Mouse (Mus musculus): Measurements from ENCODE around the gene Dyx1c1.

Dyx1c1 gene

DNA sequence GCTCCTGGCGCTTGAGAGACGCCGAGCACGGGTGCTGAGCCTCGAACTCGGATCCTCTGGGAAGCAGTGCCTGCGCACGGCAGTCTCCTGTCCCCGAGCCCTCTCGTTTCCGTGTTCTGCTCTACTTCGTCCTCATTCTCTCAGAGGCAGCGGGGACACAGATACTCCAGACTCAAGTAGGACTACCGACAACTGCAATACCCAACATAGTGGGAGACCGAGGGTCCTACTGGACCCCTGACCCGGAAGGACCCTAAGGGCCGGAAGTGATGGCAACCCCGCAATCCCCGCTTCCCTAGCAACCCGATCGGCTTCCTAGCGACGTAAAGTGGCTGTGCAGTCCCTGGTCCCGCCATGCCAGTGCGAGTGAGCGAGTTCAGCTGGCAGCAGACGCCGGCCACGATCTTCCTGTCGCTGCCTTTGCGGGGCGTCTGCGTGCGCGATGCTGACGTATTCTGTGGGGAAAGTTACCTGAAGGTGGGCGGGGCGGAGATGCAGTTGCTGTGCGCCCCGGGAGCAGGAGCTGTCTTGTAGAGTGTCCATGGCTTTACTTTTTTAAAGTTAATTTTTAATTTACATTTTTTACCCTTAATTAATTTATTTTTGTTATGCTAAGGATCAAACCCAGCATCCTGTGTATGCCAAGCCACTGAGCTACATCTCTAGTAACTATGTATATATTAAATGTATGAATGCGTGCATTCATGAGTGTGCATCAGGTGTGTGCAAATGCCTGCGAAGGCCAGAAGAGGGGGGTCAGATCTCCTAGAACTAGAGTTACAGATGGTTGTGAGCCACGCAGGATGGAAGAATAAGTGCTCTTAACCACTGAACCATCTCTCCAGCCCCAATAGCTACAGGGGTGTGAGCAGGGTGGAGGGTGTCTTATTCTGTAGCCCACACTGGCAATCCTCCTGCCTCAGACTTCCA is at the start of gene Dyx1c1, which contains the start of gene Gm44503:
TSS of gene Dyx1c1 (plus strand) at position 265 of the 930 bp plus-strand sequence.
TSS of gene Gm44503 (plus strand) at position 332 of the 930 bp plus-strand sequence.
- peak; percentile 88 for DNase-seq (ENCODE audit: low read depth, low spot score)

DNA sequence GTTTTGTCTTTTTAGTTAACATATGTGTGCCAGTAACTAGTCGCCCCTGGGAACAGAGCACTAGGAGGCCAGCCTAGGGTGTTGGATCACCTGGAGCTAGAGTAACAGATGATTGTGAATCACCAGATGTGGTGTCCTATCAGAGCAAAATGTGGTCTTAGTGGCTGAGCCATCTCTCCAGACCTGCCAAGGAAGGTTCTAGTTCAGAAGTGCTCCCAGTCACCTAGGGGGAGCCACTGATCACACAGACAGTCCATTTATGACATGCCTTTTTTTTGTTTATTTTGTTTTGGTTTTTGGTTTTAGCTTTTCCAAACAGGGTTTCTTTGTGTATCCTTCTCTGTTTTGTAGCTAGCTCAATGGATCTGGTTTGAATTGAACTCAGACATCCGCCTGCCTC is 47.2 kb upstream of the Dyx1c1 start:
- peak; percentile 68 for DNase-seq (ENCODE audit: low read depth, low spot score)

DNA sequence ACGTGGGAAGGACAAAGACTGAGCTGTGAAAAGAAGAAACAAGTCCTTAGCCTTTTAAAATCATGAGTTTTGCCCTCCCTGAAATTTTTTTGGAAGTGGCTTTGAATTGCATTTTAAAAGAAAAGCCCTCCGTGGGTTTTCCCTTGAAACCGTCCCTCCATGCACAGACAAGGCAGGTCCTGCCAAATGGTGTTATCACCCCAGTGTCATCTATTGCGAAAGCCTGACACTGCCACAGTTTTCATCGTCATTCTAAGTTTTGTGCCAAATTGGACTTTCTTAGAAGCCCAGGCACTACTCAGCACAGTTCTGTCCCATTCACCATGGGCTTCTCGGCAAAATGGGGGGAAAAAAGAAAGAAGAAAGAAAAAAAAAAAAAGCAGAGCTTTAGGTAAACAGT is 45.0 kb upstream of the Dyx1c1 start:
- no peak for DNase-seq (ENCODE audit: low read depth, low spot score)

DNA sequence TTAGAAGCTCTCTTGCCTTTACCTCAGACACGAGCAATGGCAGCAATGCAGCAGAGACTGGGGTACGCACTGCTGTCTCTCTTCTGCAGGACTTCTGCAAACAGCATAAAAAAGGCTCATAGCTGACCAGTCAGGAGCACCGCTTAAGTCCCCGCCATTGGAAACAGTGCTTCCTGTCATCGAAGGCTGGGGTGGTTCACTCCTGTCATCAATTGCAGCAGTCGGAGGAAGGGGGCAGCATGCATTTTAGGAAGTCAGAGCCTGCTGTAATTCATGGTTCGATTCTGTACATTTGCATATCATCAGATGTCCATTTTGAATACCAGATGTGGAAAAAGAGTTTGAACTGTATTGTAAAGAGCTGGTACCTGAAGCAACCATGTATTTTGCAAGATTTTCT is 42.9 kb upstream of the Dyx1c1 start:
- peak; percentile 34 for DNase-seq (ENCODE audit: low read depth, low spot score)

GRCm38 (mm10) chr9:72923068-72923467 is 35.5 kb upstream of the Dyx1c1 start:
- no peak for DNase-seq (ENCODE audit: low read depth, low spot score)

- peak; percentile 60 for DNase-seq (ENCODE audit: low read depth, low spot score)
Observed at GRCm38 (mm10) chr9:72925021-72925934, 33.3 kb upstream of the Dyx1c1 start, which contains the start of gene Pygo1. Gene Pygo1, plus strand, starts transcription at chr9:72925645.

- DNase-seq (ENCODE audit: low read depth, low spot score), result no peak
Observed at GRCm38 (mm10) chr9:72925935-72926258, 32.7 kb upstream of the Dyx1c1 start.

DNA sequence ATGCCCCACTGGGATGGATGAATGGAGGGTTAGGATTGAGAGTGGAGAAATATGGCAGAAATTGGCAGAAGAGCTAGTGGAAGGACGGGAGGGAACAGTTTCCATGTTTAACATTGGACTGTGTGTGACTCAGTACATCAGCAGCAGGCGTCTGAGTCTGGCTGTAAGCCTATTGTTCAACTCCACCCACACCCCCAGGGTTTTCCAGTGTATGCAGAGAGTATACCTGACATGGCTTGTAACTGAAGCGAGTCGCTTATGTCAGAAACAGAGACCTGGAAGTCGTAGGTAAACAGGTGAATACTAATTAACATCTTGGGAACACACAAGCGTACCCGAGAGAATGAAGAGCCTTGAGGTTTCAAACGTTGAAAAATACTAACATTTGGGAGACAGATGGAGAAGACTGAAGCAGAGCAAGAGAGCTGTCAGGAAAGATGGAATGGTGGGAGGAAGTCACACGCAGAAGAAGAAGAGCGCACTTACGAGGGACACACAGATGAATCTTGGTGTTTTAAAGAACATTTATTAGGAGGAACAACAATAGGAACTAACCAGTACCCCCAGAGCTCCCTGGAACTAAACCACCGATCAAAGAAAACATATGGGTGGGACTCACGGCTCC is 27.3 kb upstream of the Dyx1c1 start:
- no peak for DNase-seq (ENCODE audit: low read depth, low spot score)

GRCm38 (mm10) chr9:72935309-72935708 is 23.3 kb upstream of the Dyx1c1 start:
- peak; percentile 82 for DNase-seq (ENCODE audit: low read depth, low spot score)

GRCm38 (mm10) chr9:72936301-72936700 is 22.3 kb upstream of the Dyx1c1 start:
- DNase-seq (ENCODE audit: low read depth, low spot score), result no peak

GRCm38 (mm10) chr9:72943424-72943823 is 15.2 kb upstream of the Dyx1c1 start:
- DNase-seq (ENCODE audit: low read depth, low spot score), result peak; percentile 80

GRCm38 (mm10) chr9:72944286-72944685 is 14.3 kb upstream of the Dyx1c1 start:
- no peak for DNase-seq (ENCODE audit: low read depth, low spot score)

- peak; percentile 45 for DNase-seq (ENCODE audit: low read depth, low spot score)
Observed at GRCm38 (mm10) chr9:72947010-72947409, 11.6 kb upstream of the Dyx1c1 start.

DNA sequence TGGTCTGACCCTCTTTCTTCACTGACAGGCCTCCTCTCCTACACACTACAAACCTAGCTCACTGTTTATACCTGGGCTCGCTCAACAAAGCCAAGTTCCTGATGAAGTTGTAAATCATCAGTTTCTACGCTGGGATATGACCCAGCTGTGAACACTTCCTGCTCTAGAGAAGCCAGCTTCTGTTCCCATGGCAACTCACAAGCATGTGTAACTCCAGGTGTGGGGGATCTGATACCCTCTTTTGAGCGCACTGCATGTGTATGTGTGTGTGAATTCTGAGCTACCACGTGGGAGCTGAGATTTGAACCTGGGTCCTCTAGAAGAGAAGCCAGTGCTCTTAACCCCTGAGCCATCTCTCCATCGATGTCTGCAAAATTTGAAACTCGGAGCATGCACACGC is 9.0 kb upstream of the Dyx1c1 start:
- DNase-seq (ENCODE audit: low read depth, low spot score), result peak; percentile 28

DNA sequence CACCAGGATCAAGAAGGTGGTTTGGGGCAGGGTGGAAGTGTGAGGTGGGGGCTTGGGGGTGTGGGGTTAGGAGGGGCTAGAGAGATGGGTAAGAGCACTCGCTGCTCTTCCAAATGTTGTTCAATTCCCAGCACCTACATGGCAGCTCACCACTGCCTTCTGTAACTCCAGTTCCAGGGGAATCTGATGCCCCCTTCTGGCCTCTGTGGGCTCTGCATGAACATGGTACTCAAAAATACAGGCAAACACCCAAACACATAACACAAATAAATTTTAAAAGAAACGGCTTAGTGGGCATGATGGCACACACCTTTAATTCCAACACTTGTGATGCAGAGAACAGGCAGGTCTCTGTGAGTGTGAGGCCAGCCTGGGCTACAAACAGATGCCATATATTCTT is 3.8 kb upstream of the Dyx1c1 start:
- DNase-seq (ENCODE audit: low read depth, low spot score), result peak; percentile 82

DNA sequence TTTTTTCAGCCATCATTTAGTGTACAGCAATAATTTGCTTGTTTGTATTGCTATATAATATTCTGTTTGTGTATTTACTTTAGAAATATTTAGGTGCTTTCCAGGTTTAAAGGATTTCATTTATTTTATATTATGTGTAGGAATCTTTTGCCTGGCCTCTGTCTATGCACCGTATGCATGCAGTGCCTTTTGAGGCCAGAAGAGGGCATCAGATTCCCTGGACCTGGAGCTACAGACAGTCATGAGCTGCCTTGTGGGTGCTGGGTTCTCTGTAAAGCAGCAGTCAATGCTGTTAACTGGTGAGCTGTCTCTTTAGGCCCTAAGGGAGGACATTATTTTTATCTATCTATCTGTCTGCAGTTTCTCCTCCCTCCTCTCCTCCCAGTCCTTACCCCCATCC is 3.0 kb upstream of the Dyx1c1 start:
- peak; percentile 78 for DNase-seq (ENCODE audit: low read depth, low spot score)

DNA sequence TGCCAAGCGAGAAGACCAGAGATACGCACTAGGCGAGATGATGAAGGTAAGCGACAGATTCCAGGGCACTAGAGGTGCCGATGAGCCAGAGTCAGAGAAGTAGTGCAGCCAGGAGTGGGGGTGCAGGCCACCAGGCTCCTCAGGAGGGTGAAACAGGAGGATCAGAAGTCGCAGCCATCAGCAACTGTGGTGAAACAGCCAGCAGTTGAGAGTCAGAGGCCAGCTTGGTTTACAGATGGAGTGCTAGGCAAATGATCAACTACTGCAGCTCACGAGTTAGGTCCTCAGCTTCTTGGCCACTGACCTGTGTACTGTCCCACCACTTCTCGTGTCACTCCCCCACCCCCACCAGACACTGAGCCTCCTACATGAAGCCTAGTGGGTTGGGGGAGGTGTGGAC is 2.8 kb downstream of the Dyx1c1 start:
- DNase-seq (ENCODE audit: low read depth, low spot score), result no peak

GRCm38 (mm10) chr9:72961959-72962358 is 3.4 kb downstream of the Dyx1c1 start:
- DNase-seq (ENCODE audit: low read depth, low spot score), result peak; percentile 51

DNA sequence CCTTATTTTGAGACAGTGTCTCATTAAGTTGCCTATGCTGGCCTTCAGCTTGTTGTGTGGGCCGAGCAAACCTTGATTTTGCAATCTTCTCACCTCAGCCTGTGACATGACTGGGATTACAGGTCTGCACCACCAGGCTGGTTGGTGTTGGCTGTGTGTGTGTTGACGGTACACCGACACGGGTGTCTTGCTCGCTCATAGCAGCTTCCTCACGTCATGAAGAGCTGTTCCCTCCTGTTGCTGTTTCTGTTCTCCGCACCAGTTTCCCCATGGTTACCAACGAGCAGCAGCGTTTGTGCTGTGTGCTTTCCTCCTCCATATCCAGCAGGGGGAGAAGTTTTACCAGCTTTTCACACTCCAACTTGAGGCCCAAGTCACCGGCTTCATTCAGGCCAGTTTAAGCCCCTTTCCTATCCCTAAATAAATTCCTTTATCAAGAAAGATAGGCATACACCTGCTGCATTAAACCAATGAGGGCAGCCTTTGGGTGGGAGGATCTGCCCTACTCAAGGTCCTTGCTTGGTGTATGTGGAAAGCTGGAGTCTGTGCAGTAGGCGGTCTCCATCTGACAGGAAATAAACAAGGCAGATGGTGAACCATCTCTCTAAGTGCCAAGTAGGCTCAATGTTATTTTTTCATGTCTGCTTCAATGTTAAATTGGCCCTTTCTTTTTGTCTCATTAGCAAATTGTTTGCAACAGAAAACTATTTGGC is 9.9 kb downstream of the Dyx1c1 start:
- DNase-seq (ENCODE audit: low read depth, low spot score), result peak; percentile 88

DNA sequence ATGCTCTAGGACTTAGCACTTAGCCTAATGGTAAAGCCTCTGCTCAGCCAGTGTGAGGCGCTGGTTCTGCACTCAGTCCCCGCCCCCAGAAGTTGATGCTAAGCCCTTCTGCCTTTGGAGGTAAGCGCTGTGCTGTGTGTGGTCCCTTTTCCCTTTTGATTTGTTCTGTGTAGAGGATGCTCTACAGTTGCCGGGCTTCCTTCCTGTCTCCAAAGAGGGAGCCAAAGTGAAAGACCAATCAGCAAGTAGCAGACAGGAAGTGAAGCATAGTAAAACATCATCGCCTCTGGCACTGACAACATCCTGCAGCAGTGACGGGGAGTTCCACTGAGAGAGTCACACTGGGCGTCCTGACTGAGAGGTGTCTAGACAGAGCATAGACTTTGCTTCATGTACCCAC is 11.3 kb downstream of the Dyx1c1 start:
- DNase-seq (ENCODE audit: low read depth, low spot score), result peak; percentile 94

GRCm38 (mm10) chr9:72972435-72972834 is 13.8 kb downstream of the Dyx1c1 start:
- DNase-seq (ENCODE audit: low read depth, low spot score), result no peak

All from R1 (cell line).